Mouse (Mus musculus) hindbrain, embryonic 11.5 days (tissue): Measurements from ENCODE around the gene Adgrg3. TPM values are rescaled to one million over a fixed set of nuclear protein-coding genes. Genes with fewer than 3 reads are reported as not detected.

ENCODE experiments used
- ATAC-seq: fragments of 200-750 bp; cut with Nextera tagmentation; 2 replicates; pipeline ENCODE4 v1.8.0; 2017; ENCODE audit warnings: mild to moderate bottlenecking, moderate TSS enrichment, moderate library complexity; ENCODE audit not compliant: low FRiP score
- DNase-seq: peaks from one replicate; pipeline ENCODE4 v3.0.0-alpha.2; 2015; ENCODE audit warnings: low spot score
- H3K27ac ChIP-seq: fragments of 300-500 bp; sonication (generic); 2 replicates; pipeline ENCODE4 v1.5.1; 2014; ENCODE audit warnings: mild to moderate bottlenecking, low read depth, low read length
- H3K27me3 ChIP-seq: fragments of 300-500 bp; sonication (generic); 2 replicates; pipeline ENCODE4 v1.6.1; 2014; ENCODE audit warnings: mild to moderate bottlenecking, low read length, moderate library complexity, mixed read lengths; ENCODE audit not compliant: control insufficient read depth, insufficient read depth
- H3K36me3 ChIP-seq: fragments of 300-500 bp; sonication (generic); 2 replicates; pipeline ENCODE4 v1.6.1; 2014; ENCODE audit warnings: mild to moderate bottlenecking, low read length, moderate library complexity, mixed read lengths; ENCODE audit not compliant: control insufficient read depth, insufficient read depth
- H3K4me1 ChIP-seq: fragments of 300-500 bp; sonication (generic); replicated peaks from 2 replicates; pipeline ENCODE4 v1.6.1; 2014; ENCODE audit warnings: low read length, mixed read lengths; ENCODE audit not compliant: control insufficient read depth, insufficient read depth
- H3K4me2 ChIP-seq: fragments of 300-500 bp; sonication (generic); replicated peaks from 2 replicates; pipeline ENCODE4 v1.6.1; 2014; ENCODE audit warnings: mild to moderate bottlenecking, low read depth, low read length
- H3K4me3 ChIP-seq: fragments of 300-500 bp; sonication (generic); 2 replicates; pipeline ENCODE4 v1.5.1; 2014; ENCODE audit warnings: low read depth, low read length
- H3K9ac ChIP-seq: fragments of 300-500 bp; sonication (generic); 2 replicates; pipeline ENCODE4 v1.6.1; 2014; ENCODE audit warnings: low read depth, low read length
- H3K9me3 ChIP-seq: fragments of 300-500 bp; sonication (generic); 2 replicates; pipeline ENCODE4 v1.6.1; 2016; ENCODE audit warnings: low read length; ENCODE audit not compliant: control insufficient read depth
- WGBS: fragments of 180-500 bp; shearing (Covaris S2); extraction: QIAGEN DNeasy Blood & Tissue Kit; methylation state at CpG from one replicate; pipeline ENCODE4 v1.1.7; 2014; 5-methylcytosine and 5-hydroxymethylcytosine counted together
- polyA plus RNA-seq: library from polyadenylated mRNA; unstranded; fragments of >200 nt; fragmentation: Nextera tagmentation; extraction: Ambion mirVana; gene quantifications from 2 replicates; pipeline ENCODE4 v1.2.1, GENCODE M21; 2014

Adgrg3 gene
- polyA plus RNA-seq, 1 experiment from 2014 or later = 4.7 TPM

DNA sequence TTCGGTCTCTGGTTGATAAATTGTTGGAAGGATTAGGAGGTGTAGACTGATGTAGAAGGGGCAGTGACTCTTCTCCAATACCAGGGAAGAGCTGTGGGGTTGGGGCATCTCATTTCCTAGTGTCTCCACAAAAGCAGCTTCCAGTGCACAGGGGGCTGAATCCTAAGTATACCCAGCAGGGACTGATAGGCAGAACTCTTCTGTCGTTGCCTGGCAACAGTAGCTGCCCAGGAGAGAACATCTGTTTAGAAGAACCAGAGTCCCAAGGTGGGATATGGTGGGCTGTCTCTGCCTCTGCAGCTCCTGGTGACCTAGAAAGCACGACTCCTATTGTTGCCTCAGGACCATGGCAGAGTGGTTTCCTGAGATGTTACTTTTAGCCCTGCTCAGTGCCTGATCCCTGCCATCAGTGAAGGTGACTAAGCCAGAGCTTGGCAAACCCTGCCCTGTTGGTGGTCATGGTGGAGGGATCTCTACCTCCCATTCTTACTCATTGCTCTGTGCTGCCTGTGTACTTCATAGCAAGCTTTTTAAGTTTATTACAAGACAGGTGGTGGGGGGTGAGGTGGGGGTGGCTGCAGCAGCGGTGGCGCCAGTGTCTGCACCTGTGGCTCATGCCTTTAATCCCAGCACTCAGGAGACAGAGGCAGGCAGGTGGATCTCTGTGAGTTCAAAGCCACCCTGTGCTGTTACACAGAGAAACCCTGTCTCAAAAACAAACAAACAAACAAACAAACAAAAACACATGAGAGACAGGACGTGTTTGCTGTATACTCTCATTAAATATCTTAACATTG, 30.6 kb downstream of the Adgrg3 start:
- Histone ChIP-seq H3K4me1 (no peaks in the 10 kb centered on the region; the same call in 1 of the 2 replicates), H3K36me3 (no peaks in the 10 kb centered on the region), H3K27me3 (no peaks in the 10 kb centered on the region), H3K4me3 (no peak overlapping the region), H3K9ac (no peak overlapping the region), H3K4me2 (no peak overlapping the region), H3K27ac (no peak overlapping the region), H3K9me3 (no peaks in the 10 kb centered on the region)
- ATAC-seq (no peak), DNase-seq (no peak)
- WGBS = 74% methylated on average over 6 of the region's 6 CpGs

DNA sequence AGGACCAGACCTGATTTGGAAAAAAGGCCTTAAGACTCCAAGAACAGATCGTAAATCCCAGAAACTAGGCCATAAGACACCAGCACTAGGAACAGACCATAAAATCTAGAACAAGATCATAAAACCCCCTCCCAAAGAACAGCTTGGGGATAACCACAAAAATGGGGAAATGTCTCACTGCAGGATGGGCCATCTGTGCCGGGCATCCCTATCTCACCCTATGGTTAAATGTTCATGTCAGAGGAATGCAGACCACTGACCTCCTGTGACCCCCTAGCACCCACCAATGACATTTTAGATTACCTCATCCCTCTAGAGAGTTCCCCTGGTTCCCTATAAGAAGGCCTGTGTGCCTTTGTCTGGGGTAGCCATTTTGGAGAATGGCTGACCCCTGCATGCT, 32.1 kb downstream of the Adgrg3 start:
- WGBS = 87% methylated on average over 2 of the region's 2 CpGs

DNA sequence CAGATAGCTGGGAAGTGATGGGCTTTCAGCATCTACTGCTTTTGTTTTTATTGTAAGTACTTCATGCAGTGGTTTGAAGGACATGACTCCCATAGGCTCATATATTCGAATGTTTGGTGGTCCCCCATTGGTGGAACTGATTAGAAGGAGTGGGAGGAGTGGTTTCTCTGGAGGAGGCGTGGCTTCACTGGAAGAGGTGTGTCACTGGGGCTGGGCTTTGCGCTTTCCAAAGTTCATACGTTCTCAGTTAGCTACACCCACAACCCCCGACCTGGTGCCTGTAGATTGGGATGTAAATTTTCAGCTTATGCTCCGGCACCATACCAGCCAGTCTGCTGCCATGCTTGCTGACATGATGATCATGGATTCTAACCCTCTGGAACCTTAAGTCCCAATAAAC, 36.9 kb downstream of the Adgrg3 start:
- Histone ChIP-seq H3K27me3 (no peaks in the 10 kb centered on the region), H3K9ac (no peak overlapping the region), H3K27ac (no peak overlapping the region), H3K4me1 (no peaks in the 10 kb centered on the region), H3K36me3 (no peaks in the 10 kb centered on the region), H3K4me2 (no peak overlapping the region), H3K9me3 (no peaks in the 10 kb centered on the region), H3K4me3 (no peak overlapping the region)
- no peak for ATAC-seq
- 64% methylated on average over 6 of the region's 6 CpGs for WGBS
- no peak for DNase-seq

More for the DNA sequence above, 32.1 kb downstream of the Adgrg3 start:
- Histone ChIP-seq H3K27me3 (no peaks in the 10 kb centered on the region), H3K27ac (no peak overlapping the region), H3K4me2 (no peak overlapping the region), H3K4me3 (no peak overlapping the region), H3K4me1 (no peaks in the 10 kb centered on the region; the same call in 1 of the 2 replicates), H3K9ac (no peak overlapping the region), H3K9me3 (no peaks in the 10 kb centered on the region), H3K36me3 (no peaks in the 10 kb centered on the region)
- DNase-seq = no peak
- no peak for ATAC-seq

GRCm38 (mm10) chr8:95054927-95055510, 37.5 kb downstream of the Adgrg3 start, which contains the start of gene Drc7:
TSS of gene Drc7 (plus strand) at chr8:95055103.
- 25% methylated on average over 2 of the region's 2 CpGs for WGBS

GRCm38 (mm10) chr8:95056414-95056813, 38.9 kb downstream of the Adgrg3 start:
- no peaks in the 10 kb centered on the region for H3K9me3 ChIP-seq
- H3K9ac ChIP-seq = no peak overlapping the region
- WGBS = 81% methylated on average over 5 of the region's 5 CpGs
- H3K27me3 ChIP-seq = no peaks in the 10 kb centered on the region
- DNase-seq (no peak), ATAC-seq (no peak)
- no peaks in the 10 kb centered on the region for H3K36me3 ChIP-seq
- H3K27ac ChIP-seq = no peak overlapping the region
- H3K4me1 ChIP-seq = no peaks in the 10 kb centered on the region
- no peak overlapping the region for H3K4me3 ChIP-seq
- H3K4me2 ChIP-seq = no peak overlapping the region

More at GRCm38 (mm10) chr8:95054927-95055510, 37.5 kb downstream of the Adgrg3 start, which contains the start of gene Drc7:
- Histone ChIP-seq H3K4me1 (no peaks in the 10 kb centered on the region), H3K4me3 (no peak within 1 kb of the TSS), H3K27ac (no peak within 1 kb of the TSS), H3K9ac (no peak within 1 kb of the TSS), H3K27me3 (no peaks in the 10 kb centered on the region), H3K4me2 (no peak within 1 kb of the TSS), H3K9me3 (no peaks in the 10 kb centered on the region), H3K36me3 (no peaks in the 10 kb centered on the region)
- DNase-seq (peak; percentile 44), ATAC-seq (peak; percentile 66; the same call in 1 of the 2 replicates)

- 81% methylated on average over 6 of the region's 6 CpGs for WGBS
- no peak for DNase-seq
- Histone ChIP-seq H3K9me3 (no peaks in the 10 kb centered on the region), H3K4me2 (no peak overlapping the region), H3K27ac (no peak overlapping the region), H3K36me3 (no peaks in the 10 kb centered on the region), H3K27me3 (no peaks in the 10 kb centered on the region), H3K4me1 (no peaks in the 10 kb centered on the region), H3K9ac (no peak overlapping the region), H3K4me3 (no peak overlapping the region)
- ATAC-seq = no peak
Measured at GRCm38 (mm10) chr8:95058661-95059060, 41.2 kb downstream of the Adgrg3 start.

- Histone ChIP-seq H3K36me3 (no peaks in the 10 kb centered on the region), H3K4me2 (no peak overlapping the region), H3K4me3 (no peak overlapping the region), H3K9ac (no peak overlapping the region), H3K4me1 (no peaks in the 10 kb centered on the region), H3K9me3 (no peaks in the 10 kb centered on the region), H3K27me3 (no peaks in the 10 kb centered on the region), H3K27ac (no peak overlapping the region)
- 70% methylated on average over 6 of the region's 6 CpGs for WGBS
- no peak for ATAC-seq
- no peak for DNase-seq
Measured at GRCm38 (mm10) chr8:95059812-95060533, 42.5 kb downstream of the Adgrg3 start.

DNA sequence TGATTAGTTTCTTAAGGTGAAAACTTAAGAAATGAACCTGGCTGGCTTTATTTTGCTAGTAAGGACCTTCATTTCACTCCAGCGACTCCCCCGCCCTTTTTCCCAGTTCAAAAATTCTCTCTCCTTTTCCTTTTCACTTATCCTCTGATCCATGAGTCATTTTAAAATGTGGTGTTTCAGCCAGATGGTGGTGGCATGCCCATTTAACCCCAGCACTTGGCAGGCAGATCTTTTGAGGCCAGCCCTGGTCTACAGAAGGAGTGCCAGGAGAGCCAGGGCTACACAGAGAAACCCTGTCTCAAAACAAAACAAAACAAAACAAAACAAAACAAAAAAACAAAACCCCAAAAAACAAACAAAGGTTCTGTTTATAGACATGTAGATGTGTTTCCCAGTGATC, 47.0 kb downstream of the Adgrg3 start:
- DNase-seq (no peak), ATAC-seq (no peak)
- H3K4me2 ChIP-seq = no peak overlapping the region
- no peak overlapping the region for H3K4me3 ChIP-seq
- H3K27ac ChIP-seq = no peak overlapping the region
- H3K9ac ChIP-seq = no peak overlapping the region
- no peaks in the 10 kb centered on the region for H3K4me1 ChIP-seq
- no peaks in the 10 kb centered on the region for H3K27me3 ChIP-seq
- no peaks in the 10 kb centered on the region for H3K36me3 ChIP-seq
- WGBS = 88% methylated on average over 2 of the region's 2 CpGs
- H3K9me3 ChIP-seq = no peaks in the 10 kb centered on the region
